Mouse (Mus musculus): Measurements from ENCODE around the gene Scd3. TPM values are rescaled to one million over a fixed set of nuclear protein-coding genes. Genes with fewer than 3 reads are reported as not detected.
"Not testable (repeated sequence)": the region's sequence is repeated elsewhere in the genome, so short reads cannot be mapped to it uniquely, and the experiment has no call there.

Scd3 gene
- polyA plus RNA-seq, 2 experiments: not detected

- peaks cover 27 to 28% of the 10 kb centered on the region in 2 experiments for H3K4me1 ChIP-seq (replicated peaks; ENCODE audit: control insufficient read depth in 2 of 2, insufficient read depth in 2 of 2, low read length in 1 of 2)
- peak overlapping the region; percentile 98 for H3K4me2 ChIP-seq (ENCODE audit: low read depth)
- 77% methylated on average over 11 of the region's 11 CpGs for WGBS (ENCODE audit: insufficient replicate concordance)
- no peak for TF ChIP-seq CTCF (IDR thresholded peaks at IDR 0.05; ENCODE audit: low read depth)
- ATAC-seq (ENCODE audit: insufficient read depth) (no peak), DNase-seq (ENCODE audit: low read depth in 3 of 3, low spot score in 3 of 3) (no peak)
- H3K27me3 ChIP-seq (ENCODE audit: control insufficient read depth, insufficient read depth, low read length): no peaks in the 10 kb centered on the region
- H3K27ac ChIP-seq: peak overlapping the region; percentile 83
- no peaks in the 10 kb centered on the region for H3K9me3 ChIP-seq (ENCODE audit: control insufficient read depth, low read length)
- no peak overlapping the region for H3K4me3 ChIP-seq (ENCODE audit: insufficient read depth in 1 of 2, low read depth in 2 of 2, low read length in 2 of 2)
- H3K9ac ChIP-seq (replicated peaks): no peak overlapping the region
- H3K36me3 ChIP-seq (replicated peaks; ENCODE audit: control insufficient read depth, insufficient read depth, low read depth): no peaks in the 10 kb centered on the region
These were observed 45.8 kb downstream of the Scd3 start for GRCm38 (mm10) chr19:44248854-44249351.

- WGBS (ENCODE audit: insufficient replicate concordance): 74% methylated on average over 6 of the region's 6 CpGs
- H3K9me3 ChIP-seq (ENCODE audit: control insufficient read depth, low read length); DNase-seq (ENCODE audit: low read depth in 3 of 3, low spot score in 3 of 3); H3K4me2 ChIP-seq (ENCODE audit: low read depth); H3K27ac ChIP-seq; H3K27me3 ChIP-seq (ENCODE audit: control insufficient read depth, insufficient read depth, low read length); ATAC-seq (ENCODE audit: insufficient read depth); H3K36me3 ChIP-seq (replicated peaks; ENCODE audit: control insufficient read depth, insufficient read depth, low read depth); H3K4me3 ChIP-seq (ENCODE audit: insufficient read depth in 1 of 2, low read depth in 2 of 2, low read length in 2 of 2); H3K9ac ChIP-seq (replicated peaks): not testable (repeated sequence)
- peaks cover 25 to 26% of the 10 kb centered on the region in 2 experiments for H3K4me1 ChIP-seq (replicated peaks; ENCODE audit: control insufficient read depth in 2 of 2, insufficient read depth in 2 of 2, low read length in 1 of 2)
These were observed 48.1 kb downstream of the Scd3 start for GRCm38 (mm10) chr19:44251138-44251537.

GRCm38 (mm10) chr19:44251936-44252558, 49.0 kb downstream of the Scd3 start:
- no peaks in the 10 kb centered on the region for H3K36me3 ChIP-seq (replicated peaks; ENCODE audit: control insufficient read depth, insufficient read depth, low read depth)
- 37% methylated on average over 12 of the region's 12 CpGs for WGBS (ENCODE audit: insufficient replicate concordance)
- no peaks in the 10 kb centered on the region for H3K9me3 ChIP-seq (ENCODE audit: control insufficient read depth, low read length)
- H3K9ac ChIP-seq (replicated peaks): no peak overlapping the region
- ATAC-seq (ENCODE audit: insufficient read depth): no peak
- no peak for DNase-seq (ENCODE audit: low read depth in 3 of 3, low spot score in 3 of 3)
- peaks cover 17 to 18% of the 10 kb centered on the region in 2 experiments for H3K4me1 ChIP-seq (replicated peaks; ENCODE audit: control insufficient read depth in 2 of 2, insufficient read depth in 2 of 2, low read length in 1 of 2)
- H3K4me3 ChIP-seq (ENCODE audit: insufficient read depth in 1 of 2, low read depth in 2 of 2, low read length in 2 of 2): no peak overlapping the region
- no peak overlapping the region for H3K27ac ChIP-seq
- no peaks in the 10 kb centered on the region for H3K27me3 ChIP-seq (ENCODE audit: control insufficient read depth, insufficient read depth, low read length)
- H3K4me2 ChIP-seq (ENCODE audit: low read depth): no peak overlapping the region
- TF ChIP-seq EP300 (IDR thresholded peaks at IDR 0.05; ENCODE audit: low read depth) (no peak), CTCF (IDR thresholded peaks at IDR 0.05; ENCODE audit: low read depth) (no peak)

GRCm38 (mm10) chr19:44254106-44254505, 51.0 kb downstream of the Scd3 start:
- not testable (repeated sequence) for H3K27ac ChIP-seq; H3K36me3 ChIP-seq (replicated peaks; ENCODE audit: control insufficient read depth, insufficient read depth, low read depth); H3K27me3 ChIP-seq (ENCODE audit: control insufficient read depth, insufficient read depth, low read length); H3K4me3 ChIP-seq (ENCODE audit: insufficient read depth in 1 of 2, low read depth in 2 of 2, low read length in 2 of 2); ATAC-seq (ENCODE audit: insufficient read depth); H3K9me3 ChIP-seq (ENCODE audit: control insufficient read depth, low read length); H3K4me2 ChIP-seq (ENCODE audit: low read depth); DNase-seq (ENCODE audit: low read depth in 3 of 3, low spot score in 3 of 3); H3K9ac ChIP-seq (replicated peaks); H3K4me1 ChIP-seq (replicated peaks; ENCODE audit: control insufficient read depth in 2 of 2, insufficient read depth in 2 of 2, low read length in 1 of 2)
- WGBS (ENCODE audit: insufficient replicate concordance): 88% methylated on average over 2 of the region's 4 CpGs

- Histone ChIP-seq H3K27me3 (ENCODE audit: control insufficient read depth, insufficient read depth, low read length) (no peaks in the 10 kb centered on the region), H3K9me3 (ENCODE audit: control insufficient read depth, low read length) (no peaks in the 10 kb centered on the region), H3K27ac (no peak overlapping the region), H3K4me2 (ENCODE audit: low read depth) (no peak overlapping the region), H3K36me3 (replicated peaks; ENCODE audit: control insufficient read depth, insufficient read depth, low read depth) (no peaks in the 10 kb centered on the region), H3K4me3 (ENCODE audit: insufficient read depth in 1 of 2, low read depth in 2 of 2, low read length in 2 of 2) (no peak overlapping the region), H3K4me1 (replicated peaks; ENCODE audit: control insufficient read depth in 2 of 2, insufficient read depth in 2 of 2, low read length in 1 of 2) (no peaks in the 10 kb centered on the region), H3K9ac (replicated peaks) (no peak overlapping the region)
- ATAC-seq (ENCODE audit: insufficient read depth): no peak
- 60% methylated on average over 13 of the region's 13 CpGs for WGBS (ENCODE audit: insufficient replicate concordance)
- DNase-seq (ENCODE audit: low read depth in 3 of 3, low spot score in 3 of 3): no peak
- TF ChIP-seq EP300 (IDR thresholded peaks at IDR 0.05; ENCODE audit: low read depth): no peak
- no peak for TF ChIP-seq CTCF (IDR thresholded peaks at IDR 0.05; ENCODE audit: low read depth)
These were observed 54.4 kb downstream of the Scd3 start for GRCm38 (mm10) chr19:44257377-44257966.
